Mouse (Mus musculus): Measurements from ENCODE around the gene Slc37a4. TPM values are rescaled to one million over a fixed set of nuclear protein-coding genes. Genes with fewer than 3 reads are reported as not detected.
"Not testable (repeated sequence)": the region's sequence is repeated elsewhere in the genome, so short reads cannot be mapped to it uniquely, and the experiment has no call there.

The Slc37a4 gene
- polyA plus RNA-seq (2015; fragmentation: Nextera tagmentation; extraction: Ambion mirVana), result 31.1 and 34.1 TPM in 2 replicates

GRCm38 (mm10) chr9:44396684-44397411 is at the start of gene Slc37a4:
TSS of gene Slc37a4 (plus strand) at chr9:44396852.
- Histone ChIP-seq H3K9me3 (no peaks in the 10 kb centered on the region), H3K4me1 (no peaks in the 10 kb centered on the region), H3K4me2 (peak within 1 kb of the TSS; percentile 79), H3K36me3 (peaks cover 17% of the 10 kb centered on the region), H3K9ac (peak within 1 kb of the TSS; percentile 71), H3K27ac (peak within 1 kb of the TSS; percentile 84), H3K27me3 (replicated peaks) (no peaks in the 10 kb centered on the region), H3K4me3 (replicated peaks) (peak within 1 kb of the TSS; percentile 66)
- under 1% methylated on average over 43 of the region's 43 CpGs for WGBS
- peak; percentile 98 for ATAC-seq (ENCODE audit: insufficient read depth, low FRiP score, low read depth)

- H3K9me3 ChIP-seq, result no peaks in the 10 kb centered on the region
- no peaks in the 10 kb centered on the region for H3K27me3 ChIP-seq (replicated peaks)
- no peak overlapping the region for H3K9ac ChIP-seq
- no peak overlapping the region for H3K27ac ChIP-seq
- H3K4me1 ChIP-seq, result peaks cover 11% of the 10 kb centered on the region
- peaks cover 41% of the 10 kb centered on the region for H3K36me3 ChIP-seq
- H3K4me2 ChIP-seq, result no peak overlapping the region
- no peak overlapping the region for H3K4me3 ChIP-seq (replicated peaks)
- ATAC-seq (ENCODE audit: insufficient read depth, low FRiP score, low read depth), result no peak
- WGBS, result 93% methylated on average over 9 of the region's 9 CpGs
Observed at GRCm38 (mm10) chr9:44347166-44347565, 49.5 kb upstream of the Slc37a4 start.

- no peak overlapping the region for H3K4me3 ChIP-seq (replicated peaks)
- no peak overlapping the region for H3K4me2 ChIP-seq
- no peaks in the 10 kb centered on the region for H3K9me3 ChIP-seq
- WGBS, result 91% methylated on average over 4 of the region's 4 CpGs
- H3K36me3 ChIP-seq, result peaks cover 45% of the 10 kb centered on the region
- ATAC-seq (ENCODE audit: insufficient read depth, low FRiP score, low read depth), result no peak
- H3K4me1 ChIP-seq, result peaks cover 9% of the 10 kb centered on the region
- H3K27ac ChIP-seq, result no peak overlapping the region
- H3K27me3 ChIP-seq (replicated peaks), result no peaks in the 10 kb centered on the region
- H3K9ac ChIP-seq, result no peak overlapping the region
Observed at GRCm38 (mm10) chr9:44347621-44348020, 49.0 kb upstream of the Slc37a4 start.

- Histone ChIP-seq H3K4me3 (replicated peaks) (no peak overlapping the region), H3K9me3 (no peaks in the 10 kb centered on the region), H3K27me3 (replicated peaks) (no peaks in the 10 kb centered on the region), H3K9ac (no peak overlapping the region), H3K27ac (no peak overlapping the region), H3K4me2 (no peak overlapping the region), H3K36me3 (peaks cover 54% of the 10 kb centered on the region), H3K4me1 (no peaks in the 10 kb centered on the region; the same call in 1 of the 2 replicates)
- 97% methylated on average over 4 of the region's 4 CpGs for WGBS
- no peak for ATAC-seq (ENCODE audit: insufficient read depth, low FRiP score, low read depth)
Observed at GRCm38 (mm10) chr9:44348546-44348945, 48.1 kb upstream of the Slc37a4 start.

GRCm38 (mm10) chr9:44351396-44351795 is 45.3 kb upstream of the Slc37a4 start:
- H3K27ac ChIP-seq, result no peak overlapping the region
- H3K9me3 ChIP-seq, result no peaks in the 10 kb centered on the region
- no peak overlapping the region for H3K9ac ChIP-seq
- H3K4me3 ChIP-seq (replicated peaks), result no peak overlapping the region
- H3K36me3 ChIP-seq, result peaks cover 81% of the 10 kb centered on the region
- WGBS, result 89% methylated on average over 4 of the region's 4 CpGs
- H3K4me1 ChIP-seq, result no peaks in the 10 kb centered on the region
- no peak overlapping the region for H3K4me2 ChIP-seq
- ATAC-seq (ENCODE audit: insufficient read depth, low FRiP score, low read depth), result no peak
- no peaks in the 10 kb centered on the region for H3K27me3 ChIP-seq (replicated peaks)

GRCm38 (mm10) chr9:44352337-44352736 is 44.3 kb upstream of the Slc37a4 start:
- no peak for ATAC-seq (ENCODE audit: insufficient read depth, low FRiP score, low read depth)
- 85% methylated on average over 10 of the region's 10 CpGs for WGBS
- Histone ChIP-seq H3K4me3 (replicated peaks) (no peak overlapping the region), H3K4me2 (no peak overlapping the region), H3K9me3 (no peaks in the 10 kb centered on the region), H3K9ac (no peak overlapping the region), H3K27ac (no peak overlapping the region), H3K4me1 (no peaks in the 10 kb centered on the region), H3K27me3 (replicated peaks) (no peaks in the 10 kb centered on the region), H3K36me3 (peaks cover 90% of the 10 kb centered on the region)

GRCm38 (mm10) chr9:44353142-44353541 is 43.5 kb upstream of the Slc37a4 start:
- H3K27ac ChIP-seq, result no peak overlapping the region
- peaks cover 83% of the 10 kb centered on the region for H3K36me3 ChIP-seq
- H3K27me3 ChIP-seq (replicated peaks), result no peaks in the 10 kb centered on the region
- no peaks in the 10 kb centered on the region for H3K9me3 ChIP-seq
- H3K4me2 ChIP-seq, result no peak overlapping the region
- H3K4me1 ChIP-seq, result no peaks in the 10 kb centered on the region
- no peak for ATAC-seq (ENCODE audit: insufficient read depth, low FRiP score, low read depth)
- no peak overlapping the region for H3K4me3 ChIP-seq (replicated peaks)
- no peak overlapping the region for H3K9ac ChIP-seq
- WGBS, result 92% methylated on average over 6 of the region's 6 CpGs

- Histone ChIP-seq H3K4me3 (replicated peaks) (no peak overlapping the region), H3K4me2 (no peak overlapping the region), H3K36me3 (peaks cover 60% of the 10 kb centered on the region), H3K27ac (no peak overlapping the region), H3K9ac (no peak overlapping the region), H3K9me3 (no peaks in the 10 kb centered on the region), H3K27me3 (replicated peaks) (no peaks in the 10 kb centered on the region), H3K4me1 (peaks cover 7% of the 10 kb centered on the region; the same call in 1 of the 2 replicates)
- ATAC-seq (ENCODE audit: insufficient read depth, low FRiP score, low read depth), result no peak
- 71% methylated on average over 4 of the region's 4 CpGs for WGBS
Observed at GRCm38 (mm10) chr9:44357207-44357606, 39.4 kb upstream of the Slc37a4 start.

GRCm38 (mm10) chr9:44361190-44361917 is 35.3 kb upstream of the Slc37a4 start, which contains the start of gene Vps11:
TSS of gene Vps11 (minus strand) at chr9:44361670.
- Histone ChIP-seq H3K36me3 (peaks cover 20% of the 10 kb centered on the region), H3K4me1 (peaks cover 7% of the 10 kb centered on the region; the same call in 1 of the 2 replicates), H3K4me3 (replicated peaks) (peak within 1 kb of the TSS; percentile 94), H3K27me3 (replicated peaks) (no peaks in the 10 kb centered on the region), H3K9me3 (no peaks in the 10 kb centered on the region), H3K9ac (peak within 1 kb of the TSS; percentile 84), H3K4me2 (peak within 1 kb of the TSS; percentile 68), H3K27ac (peak within 1 kb of the TSS; percentile 74)
- 1% methylated on average over 44 of the region's 44 CpGs for WGBS
- peak; percentile 90 for ATAC-seq (ENCODE audit: insufficient read depth, low FRiP score, low read depth)

- not testable (repeated sequence) for ATAC-seq (ENCODE audit: insufficient read depth, low FRiP score, low read depth); H3K9ac ChIP-seq; H3K9me3 ChIP-seq; H3K4me1 ChIP-seq; H3K27me3 ChIP-seq (replicated peaks)
- peaks cover 15% of the 10 kb centered on the region for H3K36me3 ChIP-seq
- H3K4me2 ChIP-seq, result peak overlapping the region; percentile 68
- H3K27ac ChIP-seq, result peak overlapping the region; percentile 74
- WGBS, result 37% methylated on average over 4 of the region's 4 CpGs
- H3K4me3 ChIP-seq (replicated peaks), result peak overlapping the region; percentile 94
Observed at GRCm38 (mm10) chr9:44361931-44362330, 34.7 kb upstream of the Slc37a4 start.

GRCm38 (mm10) chr9:44364480-44364879 is 32.2 kb upstream of the Slc37a4 start:
- H3K27ac ChIP-seq, result no peak overlapping the region
- no peak for ATAC-seq (ENCODE audit: insufficient read depth, low FRiP score, low read depth)
- WGBS, result 59% methylated on average over 3 of the region's 3 CpGs
- peaks cover under 1% of the 10 kb centered on the region; the same call in 1 of the 2 replicates for H3K36me3 ChIP-seq
- H3K4me3 ChIP-seq (replicated peaks), result no peak overlapping the region
- H3K9me3 ChIP-seq, result no peaks in the 10 kb centered on the region
- no peak overlapping the region for H3K4me2 ChIP-seq
- peaks cover 7% of the 10 kb centered on the region; the same call in 1 of the 2 replicates for H3K4me1 ChIP-seq
- H3K27me3 ChIP-seq (replicated peaks), result no peaks in the 10 kb centered on the region
- no peak overlapping the region for H3K9ac ChIP-seq

- Histone ChIP-seq H3K4me2 (no peak overlapping the region), H3K4me1 (no peaks in the 10 kb centered on the region), H3K27ac (no peak overlapping the region), H3K9me3 (no peaks in the 10 kb centered on the region), H3K27me3 (replicated peaks) (no peaks in the 10 kb centered on the region), H3K36me3 (no peaks in the 10 kb centered on the region), H3K4me3 (replicated peaks) (no peak overlapping the region), H3K9ac (no peak overlapping the region)
- ATAC-seq (ENCODE audit: insufficient read depth, low FRiP score, low read depth), result no peak
Observed at GRCm38 (mm10) chr9:44373386-44373785, 23.3 kb upstream of the Slc37a4 start.
